Mouse (Mus musculus) 3134 (cell line): ENCODE measurements around the gene Ddx39b.
"Not testable (repeated sequence)": the region's sequence is repeated elsewhere in the genome, so short reads cannot be mapped to it uniquely, and the experiment has no call there.

Experiments used
- DNase-seq: peaks from one replicate; pipeline ENCODE4 v3.0.0-alpha.2; 2011; ENCODE audit warnings: low spot score; ENCODE audit not compliant: insufficient read length; ENCODE audit errors: extremely low read depth

The Ddx39b gene

DNA sequence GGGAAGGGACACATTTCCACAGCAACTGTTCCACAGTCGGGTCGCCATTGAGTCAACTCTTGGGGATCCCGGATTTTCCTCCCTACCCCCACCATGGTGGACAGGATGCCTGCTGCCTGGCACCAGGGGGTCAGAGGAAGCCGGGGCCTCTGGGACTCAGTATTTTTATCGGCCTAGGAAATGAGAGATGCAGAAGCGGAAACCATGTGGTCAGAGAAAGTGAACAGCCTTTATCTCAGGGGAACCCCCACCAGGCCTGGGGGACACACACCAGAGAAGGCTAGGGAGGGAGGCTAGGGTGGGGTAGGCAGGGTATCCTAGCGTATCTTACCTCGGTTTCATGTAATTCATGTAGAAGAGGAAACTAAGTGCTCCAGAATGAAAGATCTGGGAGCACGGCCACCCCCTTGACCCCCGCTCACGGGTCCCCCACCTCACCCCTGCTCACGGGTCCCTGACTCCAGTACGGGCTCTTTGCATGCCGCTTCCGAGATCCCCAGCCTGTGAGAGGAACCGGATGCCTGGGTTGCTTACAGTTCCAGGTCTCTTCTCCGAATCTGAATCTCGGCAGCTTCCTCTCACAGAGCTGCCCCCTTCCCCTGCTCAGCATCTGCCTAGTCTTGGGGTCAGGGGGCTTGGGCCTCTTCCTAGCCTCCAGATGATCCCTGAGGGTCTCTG lies 22.9 kb upstream of the Ddx39b start:
- no peak for DNase-seq

DNA sequence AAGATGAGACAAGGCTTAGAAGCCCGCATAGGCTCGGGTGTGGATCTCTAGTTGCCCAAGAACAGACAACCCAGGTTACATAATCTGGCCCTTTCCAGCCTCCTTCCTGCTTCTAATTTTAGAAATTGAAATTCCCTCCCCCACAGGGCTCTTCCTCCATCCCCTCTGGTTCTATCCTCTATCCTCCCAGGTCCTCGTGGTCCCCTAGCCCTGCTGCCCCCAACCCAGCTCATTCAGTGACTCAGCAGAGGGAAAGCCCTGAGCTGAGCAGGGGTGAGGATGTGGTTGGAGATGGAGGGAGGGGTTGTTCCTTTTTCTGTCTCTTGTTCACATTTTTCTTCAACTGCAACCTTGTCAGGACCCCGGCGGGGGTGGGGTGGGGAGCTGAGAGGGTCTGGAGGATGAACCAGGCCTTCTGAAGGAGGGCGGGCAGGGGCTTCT lies 21.9 kb upstream of the Ddx39b start:
- no peak for DNase-seq

DNA sequence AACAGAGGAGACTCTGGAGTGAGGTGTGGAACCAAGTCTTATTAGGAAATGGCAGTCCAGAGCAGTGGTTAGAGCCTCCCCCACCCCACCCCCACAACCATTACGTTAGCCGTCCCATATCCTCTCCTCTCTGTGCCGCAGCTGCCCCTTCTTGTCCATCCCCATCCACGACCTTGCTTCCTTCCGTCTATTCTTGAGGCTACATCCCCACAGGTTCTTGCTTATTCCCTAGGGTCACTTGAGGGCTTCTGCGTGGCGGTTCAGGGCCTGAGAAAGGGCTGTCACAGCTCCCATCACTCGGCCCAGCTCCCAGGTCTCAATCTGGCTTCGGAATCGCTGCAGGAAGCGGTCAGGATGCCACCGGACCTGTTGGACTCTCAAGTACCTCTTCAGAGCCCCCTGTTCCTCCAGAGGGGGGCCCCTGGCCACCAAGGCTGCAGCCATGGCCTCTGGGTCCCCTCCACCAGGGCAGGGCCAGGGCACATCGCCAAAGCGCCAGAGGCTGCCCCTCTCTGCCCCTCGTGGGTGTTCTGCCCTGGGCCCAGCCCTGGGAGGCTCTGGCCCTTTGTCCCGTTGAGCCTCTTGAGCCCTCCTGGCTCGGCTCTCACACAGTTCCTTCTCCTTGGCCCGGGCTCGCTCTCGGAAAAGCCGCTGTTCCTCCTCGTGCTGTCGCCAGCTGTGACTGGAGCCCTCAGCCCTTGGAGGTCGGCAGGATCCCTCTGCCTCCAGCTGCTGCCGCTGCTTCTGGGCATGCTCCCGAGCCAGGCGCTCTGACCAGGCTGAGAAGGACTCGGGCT lies 21.2 kb upstream of the Ddx39b start, which contains the start of gene Gm16181:
Gene Gm16181 (plus strand): TSS at position 679 of the 797 bp plus-strand sequence.
- no peak for DNase-seq

DNA sequence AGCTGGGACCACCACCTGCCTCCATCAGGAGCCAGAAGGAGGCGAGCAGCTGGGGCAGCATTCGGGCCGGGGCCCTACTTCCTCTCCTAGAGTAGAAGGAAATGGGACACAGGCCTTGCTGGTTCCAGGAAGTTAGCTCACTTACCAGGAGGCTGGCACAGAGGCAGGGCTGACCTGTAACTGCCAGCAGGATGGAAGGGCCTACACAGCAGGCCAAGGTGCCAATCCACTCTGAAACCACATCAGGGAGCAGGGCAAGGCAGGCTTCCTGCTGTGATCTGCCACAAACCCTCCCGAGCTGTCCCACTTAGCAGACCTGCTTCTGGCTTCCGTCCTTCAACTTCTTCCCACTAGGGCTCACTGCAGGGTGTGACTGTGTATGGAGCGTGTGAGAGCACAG lies 19.2 kb upstream of the Ddx39b start:
- DNase-seq, result no peak

DNA sequence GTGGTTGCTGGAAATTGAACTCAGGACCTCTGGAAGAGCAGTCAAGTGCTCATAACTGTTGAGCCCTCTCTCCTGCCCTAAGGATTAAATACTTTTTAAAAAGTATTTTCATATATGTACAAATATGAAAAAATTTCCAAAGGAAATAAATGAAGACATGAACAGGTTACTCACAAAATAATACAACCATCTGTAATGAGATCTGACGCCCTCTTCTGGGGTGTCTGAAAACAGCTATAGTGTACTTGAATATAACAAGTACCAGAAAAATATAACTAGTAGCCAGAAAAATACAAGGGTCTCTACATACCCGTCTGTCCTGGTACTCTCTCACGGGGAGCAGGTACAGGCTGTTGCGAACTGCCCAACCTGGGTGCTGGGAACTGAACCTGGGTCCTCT lies 16.9 kb upstream of the Ddx39b start:
- DNase-seq, result no peak

DNA sequence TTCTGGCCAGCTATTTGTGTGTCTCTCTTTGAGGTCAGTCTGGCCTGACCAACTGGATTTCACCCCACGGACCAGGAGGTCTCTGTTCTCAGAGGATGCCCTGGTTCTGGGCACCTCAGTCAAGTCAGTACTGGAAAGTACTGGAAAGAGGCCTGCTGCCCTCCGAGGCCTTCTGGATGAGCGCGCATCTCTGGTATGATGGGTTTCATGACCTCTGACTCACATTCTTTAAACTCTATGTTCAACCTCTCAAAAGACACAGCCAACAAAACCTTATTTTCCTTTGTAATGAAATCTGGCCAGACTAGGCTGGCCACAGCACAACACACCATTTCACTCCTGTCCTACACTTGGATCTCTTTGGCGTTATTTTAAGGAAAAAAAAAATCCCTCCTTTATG lies 16.1 kb upstream of the Ddx39b start:
- DNase-seq, result no peak

DNA sequence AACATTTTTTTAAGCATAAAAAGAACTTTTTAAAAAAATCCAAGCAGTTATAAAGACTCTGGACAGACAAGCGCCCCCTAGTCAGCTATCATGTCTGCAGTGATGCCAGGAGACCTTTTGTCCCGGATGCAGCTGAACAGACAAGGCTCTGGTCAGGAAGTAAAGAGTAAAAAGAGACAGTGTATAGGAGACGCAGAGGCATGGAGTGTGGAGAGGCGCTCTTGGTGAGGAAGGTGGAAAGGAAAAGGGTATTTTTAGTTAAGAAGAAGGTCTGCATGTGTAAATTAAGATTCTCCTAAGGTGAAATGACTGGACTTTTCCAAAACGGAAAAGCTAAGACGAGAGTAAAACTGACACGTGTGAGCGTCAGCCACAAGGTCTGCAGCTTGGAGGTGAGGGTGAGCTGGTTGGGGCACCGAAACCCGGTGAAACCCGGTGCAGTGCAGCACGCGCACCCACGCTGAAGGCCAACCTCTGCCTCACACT lies 14.9 kb upstream of the Ddx39b start:
- DNase-seq, result no peak

DNA sequence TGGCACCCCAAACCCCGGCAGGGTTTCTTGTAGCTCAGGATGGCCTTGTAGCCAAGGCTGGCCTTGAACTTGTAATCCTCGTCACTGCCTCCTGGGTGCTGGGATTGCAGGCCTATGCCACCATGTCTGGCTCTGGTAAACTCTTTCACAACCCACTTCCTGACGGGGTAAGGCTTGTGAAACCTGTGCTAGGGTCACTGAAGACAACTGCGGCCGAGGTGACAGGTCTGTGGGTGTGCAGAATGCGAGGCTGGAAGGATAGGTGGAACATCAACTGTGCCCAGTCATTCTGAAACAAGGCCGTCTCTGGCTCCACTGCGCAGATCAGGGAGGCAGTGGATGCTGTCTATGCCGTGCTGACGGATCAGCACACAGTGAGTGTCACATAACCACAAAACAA lies 10.5 kb upstream of the Ddx39b start:
- DNase-seq, result no peak

DNA sequence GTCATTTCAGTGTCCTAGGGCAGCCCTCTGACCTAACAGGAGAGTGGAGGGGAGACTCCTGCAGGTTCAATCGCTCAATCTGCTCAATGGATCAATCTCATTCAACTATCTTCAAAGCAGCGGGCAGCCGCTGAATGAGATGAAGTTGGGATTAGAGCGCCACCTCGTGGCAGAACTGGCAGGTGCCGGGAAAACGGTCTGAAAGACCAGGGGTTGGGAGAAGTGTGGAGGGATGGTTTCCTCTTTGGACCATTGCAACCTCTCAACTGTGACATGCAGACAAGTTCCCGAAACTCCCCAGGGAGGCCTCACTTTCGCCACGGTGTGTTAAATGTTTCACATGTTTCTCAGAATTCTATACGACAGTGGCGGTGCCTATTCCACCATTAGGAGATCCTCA lies 9.5 kb upstream of the Ddx39b start:
- peak; percentile 47 for DNase-seq

DNA sequence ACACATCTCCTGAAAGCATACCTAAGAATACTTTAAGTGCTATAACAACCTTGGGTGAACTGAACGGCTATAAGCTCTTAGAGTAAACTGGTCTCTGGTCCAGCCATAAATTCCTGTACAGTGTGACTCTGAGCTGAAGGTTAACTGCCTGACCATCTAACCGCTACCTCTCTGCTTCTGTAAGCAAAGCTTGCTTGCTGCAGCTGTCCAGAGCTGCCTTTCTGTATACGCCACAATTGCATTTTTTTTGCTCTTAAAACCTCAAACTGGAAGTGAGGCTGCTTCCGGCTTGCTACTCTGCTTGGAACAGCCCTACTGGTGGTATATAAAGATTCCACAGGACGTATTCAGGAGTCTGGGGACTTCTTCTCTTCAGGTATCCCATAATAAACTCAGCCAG lies 8.9 kb upstream of the Ddx39b start:
- no peak for DNase-seq

DNA sequence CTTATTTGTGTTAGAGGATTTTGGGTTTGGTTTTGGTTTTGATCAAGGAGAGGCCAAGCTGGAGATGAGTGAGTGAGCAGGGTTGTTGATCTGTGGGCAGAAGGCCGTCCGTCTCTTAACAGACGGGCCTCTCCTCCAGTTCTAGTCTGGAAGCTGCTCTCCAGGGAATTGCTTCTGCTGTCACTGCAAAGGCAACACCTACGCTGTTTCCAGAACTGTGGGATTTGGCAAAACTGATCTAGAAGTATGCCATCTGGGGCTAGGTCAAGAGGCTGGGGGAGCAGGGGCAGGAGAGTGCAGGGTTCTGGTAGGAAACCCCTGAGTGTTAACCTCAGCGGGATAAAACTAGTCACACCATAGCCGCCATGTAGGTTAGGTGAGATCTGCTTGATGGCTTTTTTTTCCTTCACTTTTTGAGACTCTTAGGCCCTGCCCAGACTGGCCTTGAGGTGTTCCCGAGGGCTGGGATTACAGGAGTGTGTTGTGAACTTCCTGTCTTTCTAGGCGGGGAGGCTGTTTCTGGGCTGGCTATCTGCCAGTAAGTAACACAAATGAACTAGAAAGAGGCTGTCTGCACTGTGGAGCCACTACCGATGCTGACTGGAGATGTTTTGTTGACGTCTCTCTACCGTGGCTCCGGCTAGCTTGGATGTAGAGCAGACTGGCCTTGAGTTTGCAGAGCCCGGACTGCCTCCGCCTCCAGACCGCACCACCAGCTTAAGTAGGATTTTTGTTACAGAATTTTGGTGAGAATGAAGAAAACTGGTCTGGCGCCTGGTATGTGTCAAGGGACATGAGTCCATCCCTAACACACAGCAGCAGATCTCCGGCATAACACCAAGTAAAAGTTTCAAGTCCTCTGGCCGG lies 8.2 kb upstream of the Ddx39b start, which contains the start of gene Atp6v1g2:
Gene Atp6v1g2 (plus strand): TSS at position 547 of the 867 bp plus-strand sequence.
- no peak for DNase-seq

DNA sequence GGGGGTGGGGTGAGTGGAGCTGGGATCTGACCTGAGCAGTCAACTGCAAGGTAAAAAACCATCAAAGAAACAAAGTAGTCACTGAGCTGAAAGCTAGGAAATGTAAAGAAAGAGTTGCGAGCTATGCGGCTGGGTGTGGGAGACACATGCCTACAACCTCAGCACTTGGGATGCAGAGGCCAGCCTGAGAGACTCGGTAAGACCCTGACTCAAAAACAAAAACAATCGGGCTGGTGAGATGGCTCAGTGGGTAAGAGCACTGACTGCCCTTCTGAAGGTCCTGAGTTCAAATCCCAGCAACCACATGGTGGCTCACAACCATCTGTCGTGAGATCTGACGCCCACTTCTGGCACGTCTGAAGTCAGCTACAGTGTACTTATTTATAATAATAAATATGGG lies 7.5 kb upstream of the Ddx39b start:
- not testable (repeated sequence) for DNase-seq

DNA sequence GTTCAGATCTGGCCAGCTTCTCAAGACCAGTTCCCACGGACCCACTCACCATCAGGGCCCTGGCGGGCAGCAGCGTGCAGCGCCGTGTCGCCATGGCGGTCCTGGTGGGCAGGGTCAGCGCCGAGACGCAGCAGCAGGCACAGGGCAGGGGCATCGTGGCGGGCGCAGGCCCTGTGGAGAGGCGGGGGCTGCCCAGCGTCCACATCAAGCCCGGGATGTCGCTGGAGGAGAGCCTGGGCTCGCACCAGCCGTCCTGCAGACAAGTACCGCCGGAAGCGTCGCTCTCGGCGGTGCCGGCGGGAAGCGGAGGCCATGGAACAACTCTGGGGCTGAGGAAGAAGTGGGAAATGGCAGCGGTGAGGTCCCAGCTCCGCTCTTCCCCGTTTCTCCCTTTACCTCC lies 6.6 kb upstream of the Ddx39b start:
- peak; percentile 77 for DNase-seq

DNA sequence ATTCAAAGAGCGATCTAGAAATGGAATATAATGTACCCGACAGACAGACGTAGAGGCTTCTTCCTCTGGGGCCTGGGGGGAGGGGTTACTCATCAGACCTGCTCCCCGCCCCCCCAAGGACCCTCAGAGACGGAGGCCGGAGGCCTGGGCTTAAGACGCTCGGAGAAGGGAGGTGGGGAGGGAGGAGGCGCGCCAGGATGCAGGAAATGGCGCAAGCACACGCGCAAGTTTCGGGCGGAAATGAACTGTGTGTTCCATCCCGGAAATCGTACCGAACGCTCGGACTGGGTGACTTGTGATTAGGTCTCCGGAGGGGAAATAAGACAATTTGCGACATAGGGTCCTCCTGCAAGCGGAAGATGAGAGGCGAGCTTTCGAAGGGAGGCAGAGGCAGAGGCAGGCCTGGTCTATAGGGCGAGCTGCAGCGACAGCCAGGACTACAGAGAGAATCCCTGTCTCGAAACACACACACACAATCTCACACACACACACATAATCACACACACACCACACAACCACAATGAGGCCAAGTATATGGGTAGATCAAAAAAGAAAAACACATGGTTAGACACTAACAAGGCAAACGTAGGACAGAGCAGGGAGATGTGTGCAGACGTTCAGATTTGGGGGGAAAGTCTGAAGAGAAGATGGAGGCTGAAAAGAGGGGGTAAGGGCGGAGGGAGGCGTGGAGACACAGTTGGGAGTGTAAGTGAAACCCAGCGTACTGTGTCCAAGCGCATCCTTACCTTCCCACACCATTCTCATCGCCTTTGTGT lies 5.7 kb upstream of the Ddx39b start, which contains the start of gene Nfkbil1:
Gene Nfkbil1 (minus strand): TSS at position 179 of the 776 bp plus-strand sequence.
- DNase-seq, result peak; percentile 90

DNA sequence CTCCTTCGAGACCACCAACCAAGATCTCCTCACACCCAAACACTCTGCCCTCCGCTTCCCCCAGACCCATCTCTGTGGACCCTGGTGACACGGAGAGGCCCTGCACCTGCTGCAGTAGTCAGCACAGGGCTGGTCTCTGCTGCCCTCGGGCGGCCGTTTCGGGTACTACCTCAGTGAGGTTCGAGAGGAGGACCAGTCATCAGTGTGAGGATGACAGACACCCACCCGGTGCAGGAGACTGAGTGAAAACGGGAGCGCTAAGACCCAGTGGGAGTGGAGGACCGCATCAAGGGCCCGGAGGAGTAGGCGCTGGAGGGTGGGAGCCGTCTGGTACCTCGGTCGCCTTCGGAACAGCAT lies 5.2 kb upstream of the Ddx39b start:
- peak; percentile 81 for DNase-seq

DNA sequence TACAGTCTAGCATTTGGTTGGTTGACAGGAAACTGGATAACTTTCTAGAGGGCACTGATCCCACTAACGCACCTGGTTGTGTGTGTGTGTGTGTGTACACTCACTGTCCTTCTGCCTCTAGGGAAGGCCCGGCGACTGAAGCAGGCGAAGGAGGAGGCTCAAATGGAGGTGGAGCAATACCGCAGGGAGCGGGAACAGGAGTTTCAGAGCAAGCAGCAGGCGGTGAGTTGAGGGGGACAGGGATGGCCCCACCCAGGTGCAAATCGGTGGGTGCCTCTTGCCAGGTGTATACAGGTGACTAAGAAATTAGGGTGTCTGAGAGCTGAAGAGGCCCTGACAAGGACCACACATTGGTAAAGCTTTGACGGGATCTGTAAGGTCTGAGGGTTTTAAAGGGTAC lies 4.5 kb upstream of the Ddx39b start:
- DNase-seq, result no peak

DNA sequence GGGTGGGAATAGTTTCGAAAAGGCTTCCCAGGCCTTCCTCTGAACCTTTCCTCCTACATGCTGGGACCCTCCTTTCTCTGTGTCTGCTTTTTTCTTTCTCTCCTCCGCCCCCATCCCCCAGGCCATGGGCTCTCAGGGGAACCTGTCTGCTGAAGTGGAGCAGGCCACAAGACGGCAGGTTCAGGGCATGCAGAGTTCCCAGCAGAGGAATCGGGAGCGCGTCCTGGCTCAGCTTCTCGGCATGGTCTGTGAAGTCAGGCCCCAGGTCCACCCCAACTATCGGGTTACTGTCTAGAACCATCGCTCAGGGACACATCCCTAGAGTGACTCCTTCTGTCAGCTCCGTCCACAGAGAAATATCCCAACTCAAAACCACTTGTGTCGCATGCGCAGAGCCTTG lies 4.0 kb upstream of the Ddx39b start:
- DNase-seq, result no peak

DNA sequence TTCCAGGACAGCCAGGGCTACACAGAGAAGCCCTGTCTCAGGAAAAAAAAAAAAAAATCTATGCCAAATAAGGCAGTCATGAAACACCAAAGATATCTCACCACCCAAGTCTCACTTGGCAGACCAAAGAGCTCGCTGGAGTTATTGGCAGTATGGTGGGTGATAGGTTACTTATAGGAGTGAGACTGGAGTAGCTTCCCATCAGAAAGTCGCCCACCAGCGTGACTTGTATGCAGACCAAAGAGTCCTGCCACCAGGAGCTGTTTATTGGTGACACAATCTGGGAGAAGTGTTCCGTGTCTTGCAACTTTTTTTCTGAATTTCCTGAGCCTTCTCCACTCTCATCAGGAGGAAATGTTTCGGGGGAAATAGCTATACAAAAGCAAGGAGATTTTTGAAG lies 1.8 kb upstream of the Ddx39b start:
- DNase-seq, result no peak

DNA sequence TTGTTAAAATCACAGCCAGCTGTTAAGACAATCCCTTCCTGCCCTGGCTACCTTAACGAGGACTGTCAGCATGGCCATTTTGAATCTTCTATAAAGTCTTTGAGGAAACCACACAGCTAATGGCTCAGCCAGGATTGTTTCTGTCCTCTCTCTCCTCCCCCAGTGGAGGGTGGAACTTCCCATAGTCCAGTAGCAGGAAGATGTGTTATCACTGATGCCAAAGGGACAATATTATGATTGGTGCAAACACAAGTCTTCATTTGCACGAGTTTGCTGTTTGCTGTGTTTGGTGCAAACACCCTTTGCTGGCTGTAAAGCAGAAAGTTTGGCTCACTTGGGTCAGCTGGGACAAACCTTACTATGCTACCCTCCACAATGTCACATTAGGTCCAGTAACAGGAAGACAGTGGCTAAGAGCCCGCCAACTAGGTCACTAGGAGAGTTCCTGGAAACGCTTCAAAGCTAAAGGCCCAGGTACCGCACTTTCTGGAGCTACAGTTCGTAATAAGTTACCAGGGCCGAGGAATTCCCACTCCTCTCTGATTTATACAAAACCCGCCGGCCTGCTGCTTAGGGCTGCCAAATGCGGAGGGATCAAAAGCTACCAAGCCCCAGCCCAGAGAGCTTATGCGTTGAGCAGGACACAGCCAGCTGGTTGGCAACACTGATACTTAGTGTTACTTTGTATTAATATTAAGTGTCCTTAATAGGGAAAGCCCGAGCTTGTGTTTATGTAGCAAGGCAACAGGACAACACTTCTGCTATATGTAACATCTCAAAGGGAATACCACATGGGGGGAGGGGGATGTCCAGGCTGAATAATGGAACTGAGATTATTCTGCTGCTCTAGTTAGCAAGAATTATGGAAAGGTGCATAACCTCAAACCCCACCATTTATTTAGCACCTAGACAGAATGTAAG lies 902 bp upstream of the Ddx39b start:
- no peak for DNase-seq
